Mouse (Mus musculus) brain, embryonic 14.5 days (tissue): Measurements from ENCODE around the gene Olfr541.

Experiments used
- CTCF ChIP-seq: fragments of 200-500 bp; IDR thresholded peaks from 2 replicates; pipeline ENCODE4 v1.5.1; 2012; ENCODE audit warnings: inconsistent platforms, mild to moderate bottlenecking, moderate library complexity, borderline replicate concordance; ENCODE audit not compliant: insufficient read depth, insufficient read length; ENCODE audit errors: extremely low read depth
- POLR2A ChIP-seq: fragments of 200-500 bp; IDR thresholded peaks from 2 replicates; pipeline ENCODE4 v1.6.1; 2012; ENCODE audit warnings: mild to moderate bottlenecking, inconsistent platforms, borderline replicate concordance; ENCODE audit not compliant: poor library complexity, insufficient read depth, insufficient read length, severe bottlenecking; ENCODE audit errors: extremely low read depth

GRCm38 (mm10) chr7:140707536-140708284, 10.6 kb downstream of the Olfr541 start:
- TF ChIP-seq POLR2A = no peak
- no peak for TF ChIP-seq CTCF
